Mouse (Mus musculus): ENCODE measurements around the gene Spsb4.
"Not testable (repeated sequence)": the region's sequence is repeated elsewhere in the genome, so short reads cannot be mapped to it uniquely, and the experiment has no call there.

Spsb4 gene

GRCm38 (mm10) chr9:96947171-96947570, 71.5 kb downstream of the Spsb4 start:
- DNase-seq = no peak

DNA sequence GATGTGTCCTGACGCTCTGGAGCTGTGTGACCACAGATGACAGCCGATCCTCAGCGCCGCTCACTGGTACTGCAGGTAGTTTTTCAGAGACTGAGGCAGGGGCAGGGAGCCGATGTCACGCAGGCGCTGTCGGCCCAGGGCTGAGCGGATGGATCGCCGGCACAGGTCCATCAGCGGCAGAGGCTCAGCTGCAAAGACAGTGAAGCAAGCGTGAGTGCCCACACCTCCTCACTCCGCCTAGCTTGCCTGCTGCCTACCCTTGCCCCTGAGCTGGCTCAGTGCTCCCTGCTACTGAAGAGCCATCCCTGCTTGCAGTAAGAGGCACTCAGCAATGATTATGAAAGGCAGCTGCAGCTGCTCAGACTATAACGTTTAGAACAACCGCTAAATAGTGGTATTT, 74.1 kb downstream of the Spsb4 start:
- no peak for DNase-seq

DNA sequence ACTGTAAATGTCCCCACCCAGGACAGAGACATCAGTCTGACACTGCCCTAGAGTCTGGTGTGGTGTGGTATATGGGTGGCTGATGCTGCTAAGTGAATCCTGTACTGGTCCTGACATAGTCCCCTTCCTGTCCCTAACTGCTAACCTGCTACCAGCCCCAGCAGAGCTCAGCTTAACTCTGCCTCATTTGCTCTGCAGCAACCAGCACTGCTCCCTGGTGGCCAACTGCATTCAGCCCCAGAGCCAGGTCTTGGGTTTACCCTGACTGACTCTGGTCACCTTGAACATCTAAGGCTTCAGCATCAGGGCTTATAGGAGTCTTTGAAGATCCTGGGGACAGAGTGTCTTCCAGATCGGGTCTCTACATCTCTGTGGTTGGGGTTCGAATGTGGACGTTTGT, 75.7 kb downstream of the Spsb4 start:
- DNase-seq = no peak

DNA sequence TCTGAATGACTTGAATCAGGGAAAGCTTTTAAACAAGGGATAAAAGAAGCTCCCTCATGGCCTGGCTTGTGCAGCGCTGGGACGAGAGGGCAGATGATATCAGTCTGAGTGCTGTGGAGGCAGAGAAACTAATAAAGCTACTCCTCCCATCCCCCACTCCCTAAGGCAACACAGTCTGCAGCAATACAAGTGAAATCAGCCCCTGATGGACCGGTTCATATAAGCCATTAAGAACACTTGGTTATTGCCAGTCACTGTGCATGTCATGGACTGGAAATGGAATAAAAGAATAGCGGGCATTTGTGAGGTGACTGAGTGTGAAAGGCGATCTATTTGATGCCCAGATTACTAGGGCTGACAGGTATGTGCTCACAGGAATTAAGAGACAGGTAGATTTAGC, 79.8 kb downstream of the Spsb4 start:
- no peak for DNase-seq

- not testable (repeated sequence) for DNase-seq
Measured at GRCm38 (mm10) chr9:96936427-96936826, 82.2 kb downstream of the Spsb4 start.

DNA sequence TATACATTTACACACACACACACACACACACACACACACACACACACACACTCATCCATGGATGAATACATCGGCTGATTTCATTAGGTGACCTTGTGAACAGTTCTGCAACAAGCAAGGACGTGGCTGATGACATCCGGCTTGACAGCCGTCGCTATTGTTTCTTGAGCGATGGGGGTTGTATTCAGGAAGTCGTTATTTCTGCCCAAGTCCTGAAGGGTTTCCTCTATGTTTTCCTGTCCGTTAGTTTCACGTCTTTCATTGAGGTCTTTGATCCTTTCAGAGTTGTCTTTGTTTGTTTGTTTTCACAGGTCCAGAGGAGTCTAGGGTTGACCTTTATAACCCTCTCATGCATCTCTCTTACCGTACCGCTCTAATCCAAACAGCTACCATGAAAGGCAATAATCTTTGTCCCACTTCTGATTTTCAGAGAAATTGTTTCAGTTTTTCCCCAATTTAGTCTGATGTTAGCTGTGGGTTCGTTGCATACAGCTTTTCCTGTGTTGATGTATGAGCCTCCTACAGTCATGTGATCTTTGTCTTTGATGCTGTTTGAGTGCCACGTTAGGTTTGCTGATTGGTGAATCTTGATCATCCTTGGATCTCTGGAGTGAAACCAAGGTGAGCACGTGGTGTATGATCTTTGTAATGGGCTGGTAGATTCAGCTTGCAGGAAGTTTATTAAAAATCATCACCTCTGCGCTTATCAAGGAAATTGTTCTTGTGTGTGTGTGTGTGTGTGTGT, 82.9 kb downstream of the Spsb4 start:
- no peak for DNase-seq

DNA sequence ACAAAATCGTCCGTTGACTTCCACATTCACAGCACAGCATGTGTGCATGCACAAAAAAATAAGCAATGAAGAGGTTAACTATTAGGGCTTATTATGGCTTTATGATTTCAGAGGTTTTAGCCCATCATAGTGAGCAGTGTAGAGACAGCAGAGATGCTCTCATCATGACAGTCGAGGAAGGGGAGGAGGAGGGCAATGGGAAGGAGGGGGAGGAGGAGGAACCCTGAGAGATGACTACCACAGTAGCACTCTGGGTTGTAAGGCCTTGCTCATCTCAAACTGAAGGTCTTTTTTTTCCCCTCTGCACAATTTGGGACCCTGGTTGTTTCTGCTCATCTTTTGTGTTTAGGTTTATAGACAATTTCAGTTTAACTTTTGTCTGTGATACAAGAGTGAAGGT, 83.8 kb downstream of the Spsb4 start:
- DNase-seq = no peak

DNA sequence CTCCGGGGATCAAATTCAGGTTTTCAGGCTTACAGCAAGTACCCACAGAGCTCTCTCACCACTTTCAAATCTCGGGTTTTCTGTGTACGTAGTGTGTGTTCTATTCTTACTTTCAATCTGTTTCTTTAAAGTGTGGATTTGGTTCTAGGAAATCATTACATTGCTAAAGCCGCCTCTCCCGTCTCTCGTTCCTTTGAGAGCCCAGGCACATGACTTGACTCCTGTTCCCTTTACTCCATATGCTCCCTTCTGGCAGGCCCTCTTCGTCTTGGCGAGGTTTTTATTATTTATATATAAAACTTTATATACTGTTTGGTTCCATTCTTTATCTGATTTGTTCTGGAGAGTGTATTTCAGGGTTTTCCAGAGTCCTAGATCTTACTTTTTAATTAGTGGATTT, 85.9 kb downstream of the Spsb4 start:
- no peak for DNase-seq

DNA sequence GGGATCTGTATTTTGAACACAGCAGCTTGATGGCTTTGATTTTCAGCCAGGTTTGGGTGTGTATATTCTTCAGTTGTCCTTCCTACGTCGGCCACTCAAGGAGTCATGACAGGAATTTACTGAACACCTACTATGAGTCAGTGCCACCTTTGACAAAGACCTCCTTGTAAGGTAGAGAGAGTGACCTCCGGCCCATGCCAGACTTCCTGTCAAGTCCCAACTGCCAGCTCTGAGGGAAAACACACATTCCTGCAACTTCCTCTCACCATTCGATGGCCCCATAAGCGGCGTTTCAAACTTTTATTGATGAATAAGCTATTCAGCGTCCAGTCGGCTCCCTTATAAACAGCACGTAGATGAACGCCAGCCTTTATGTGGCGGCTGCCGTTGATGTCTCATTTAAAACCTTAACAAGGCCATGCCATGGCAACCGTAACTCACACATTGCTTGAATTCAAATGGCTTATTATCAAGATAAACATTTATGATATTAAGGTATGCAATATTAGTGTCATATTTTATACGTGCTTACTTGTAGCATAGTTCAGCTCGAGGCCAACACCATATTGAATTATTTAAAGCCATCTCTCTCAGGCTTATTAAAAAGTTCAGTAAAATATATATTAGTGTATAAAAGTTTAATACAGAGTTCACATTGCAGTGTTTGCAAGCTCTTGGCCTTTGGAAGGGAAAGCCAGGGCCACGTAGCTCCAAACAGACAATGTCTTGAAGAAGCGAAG, 94.9 kb downstream of the Spsb4 start:
- DNase-seq = no peak

GRCm38 (mm10) chr9:96923119-96923518, 95.5 kb downstream of the Spsb4 start:
- DNase-seq = no peak

- peak; percentile 96 for DNase-seq
Measured at GRCm38 (mm10) chr9:96916620-96917538, 101.8 kb downstream of the Spsb4 start.

GRCm38 (mm10) chr9:96916076-96916475, 102.6 kb downstream of the Spsb4 start:
- no peak for DNase-seq

DNA sequence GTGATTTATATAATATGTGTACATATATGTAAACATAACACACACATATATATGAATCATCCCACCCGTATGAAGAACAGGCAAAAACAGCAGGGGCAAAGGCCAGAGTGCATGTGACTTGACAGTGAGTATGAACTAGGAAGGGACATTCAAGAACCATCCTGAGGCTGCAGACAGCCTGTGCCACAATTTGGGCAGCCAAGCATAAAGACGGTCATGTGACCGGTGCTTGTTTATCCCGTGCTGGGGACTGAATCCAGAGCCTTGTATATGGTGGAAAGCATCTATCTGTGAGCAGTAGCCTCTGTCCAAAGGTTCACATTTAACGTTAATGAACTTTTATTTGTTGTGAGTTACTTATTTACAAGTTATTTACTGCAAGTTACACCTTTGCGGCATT, 103.8 kb downstream of the Spsb4 start:
- DNase-seq = no peak

- no peak for DNase-seq
Measured at GRCm38 (mm10) chr9:96914005-96914404, 104.6 kb downstream of the Spsb4 start.

DNA sequence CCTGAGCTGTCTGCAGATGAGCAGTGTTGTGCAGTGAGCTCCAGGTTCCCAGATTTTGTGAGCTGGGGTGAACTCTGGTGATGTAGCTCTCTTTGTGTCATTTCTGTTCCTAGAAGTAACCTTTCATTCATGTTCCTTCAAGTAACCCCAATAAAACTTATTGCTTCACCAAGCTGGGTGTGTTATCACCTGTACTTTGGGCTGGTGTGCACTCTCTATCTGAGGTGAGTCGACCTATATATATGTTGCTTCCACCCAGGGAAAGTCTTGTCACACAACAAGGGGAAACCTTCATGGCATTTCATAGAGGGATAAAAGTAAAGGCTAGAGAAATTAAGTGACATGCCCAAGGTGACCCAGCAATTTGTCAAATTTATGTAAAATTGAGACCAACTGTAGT, 109.1 kb downstream of the Spsb4 start:
- DNase-seq = no peak

DNA sequence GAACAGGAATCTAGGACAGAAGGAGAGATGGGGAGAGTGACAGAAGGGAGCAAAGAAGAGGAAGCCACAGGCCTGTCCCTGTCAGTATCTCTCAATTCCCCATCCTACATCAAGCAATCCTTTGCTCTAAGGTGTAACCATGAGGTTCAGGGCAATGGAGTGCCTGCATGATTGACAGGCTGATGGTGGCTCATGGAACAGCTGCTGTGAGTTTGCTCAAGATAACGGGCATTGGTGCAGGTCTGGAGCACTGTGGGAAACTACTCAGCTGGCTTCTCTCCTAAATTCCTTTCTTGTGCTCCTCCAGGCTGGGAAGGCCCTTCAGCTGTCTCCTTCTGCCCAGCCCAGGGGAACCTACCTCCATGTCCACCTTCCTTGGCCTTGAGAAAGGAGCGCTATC, 109.9 kb downstream of the Spsb4 start:
- no peak for DNase-seq

DNA sequence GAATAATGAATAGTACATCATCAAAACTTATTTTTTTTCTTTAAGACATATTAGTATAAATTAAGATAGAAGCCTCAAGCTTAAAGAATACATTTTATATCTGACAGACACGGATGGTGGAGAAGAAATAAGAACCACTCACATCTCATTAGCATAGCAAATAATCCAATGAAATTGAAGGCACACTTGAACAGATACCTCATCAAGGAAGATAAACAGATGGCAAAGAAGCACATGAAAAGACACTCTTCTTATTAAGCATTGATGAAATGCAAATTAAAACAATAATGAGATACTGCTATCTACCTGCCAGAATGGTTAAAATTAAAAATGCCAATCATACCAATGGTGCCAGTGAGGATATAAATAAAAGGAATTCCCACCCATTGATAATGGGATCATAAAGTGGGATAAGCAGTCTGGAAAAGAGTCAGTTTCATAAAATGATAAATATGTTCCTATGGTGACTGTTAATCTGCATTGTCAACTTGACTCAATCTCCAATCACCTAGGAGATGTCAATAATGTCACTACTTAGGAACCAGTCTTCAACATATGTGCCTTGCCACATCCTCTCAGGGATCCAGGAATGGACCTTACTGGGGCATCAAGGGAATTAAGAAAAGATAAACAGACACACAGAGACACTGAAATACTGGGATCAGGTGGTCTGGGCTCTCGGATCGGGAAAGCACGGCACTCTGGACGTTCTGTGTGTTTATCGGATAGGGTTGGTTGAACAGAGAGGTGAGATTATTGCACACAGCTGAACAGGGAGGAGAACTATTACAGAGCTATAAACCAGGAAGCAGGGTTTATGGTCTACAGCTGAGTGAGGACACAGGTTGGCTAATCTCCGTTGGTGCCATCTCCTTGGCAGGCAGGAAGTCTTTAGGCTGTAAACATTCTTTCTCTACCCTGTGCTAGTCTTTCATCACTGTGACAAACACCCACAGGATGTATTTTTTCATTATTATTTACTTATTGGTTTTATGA, 114.0 kb downstream of the Spsb4 start:
- DNase-seq = no peak

DNA sequence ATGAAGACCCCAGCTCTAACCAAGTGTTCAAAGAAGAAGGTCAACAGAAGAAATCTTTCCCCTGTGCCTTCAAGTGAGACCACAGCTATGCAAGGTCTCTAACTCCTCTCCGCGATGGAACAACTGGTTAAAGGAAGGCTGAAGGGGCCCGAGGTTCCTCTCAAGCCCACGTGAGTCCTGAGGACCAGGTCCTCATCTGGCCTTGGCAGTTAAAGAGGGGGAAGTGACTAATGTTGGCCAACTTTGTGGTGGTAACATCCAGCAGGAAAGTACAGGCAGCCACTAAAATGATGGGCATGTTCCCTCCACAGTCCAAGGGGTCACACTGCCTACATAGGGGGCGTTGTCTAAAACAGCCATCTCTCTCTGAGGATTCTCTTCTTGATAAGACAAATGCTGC, 118.9 kb downstream of the Spsb4 start:
- no peak for DNase-seq

GRCm38 (mm10) chr9:96899004-96899403, 119.6 kb downstream of the Spsb4 start:
- no peak for DNase-seq

DNA sequence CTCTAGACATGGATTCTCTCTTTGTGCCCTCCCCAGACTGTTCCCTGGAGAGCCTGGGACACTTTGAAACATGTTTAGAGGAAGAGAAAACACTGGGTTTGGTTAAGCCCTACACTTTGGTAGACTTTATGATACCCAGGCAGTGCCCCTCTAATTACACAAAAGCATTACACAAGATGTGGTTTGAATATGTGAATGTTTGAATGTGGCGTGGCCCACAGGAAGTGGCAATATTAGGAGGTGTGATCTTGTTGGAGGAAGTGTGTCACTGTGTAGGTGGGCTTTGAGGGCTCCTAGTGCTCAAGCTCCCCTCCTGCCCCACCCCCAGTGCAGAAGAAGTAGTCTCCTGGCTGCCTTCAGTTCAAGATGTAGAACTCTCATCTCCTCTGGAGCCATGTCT, 122.0 kb downstream of the Spsb4 start:
- no peak for DNase-seq

DNA sequence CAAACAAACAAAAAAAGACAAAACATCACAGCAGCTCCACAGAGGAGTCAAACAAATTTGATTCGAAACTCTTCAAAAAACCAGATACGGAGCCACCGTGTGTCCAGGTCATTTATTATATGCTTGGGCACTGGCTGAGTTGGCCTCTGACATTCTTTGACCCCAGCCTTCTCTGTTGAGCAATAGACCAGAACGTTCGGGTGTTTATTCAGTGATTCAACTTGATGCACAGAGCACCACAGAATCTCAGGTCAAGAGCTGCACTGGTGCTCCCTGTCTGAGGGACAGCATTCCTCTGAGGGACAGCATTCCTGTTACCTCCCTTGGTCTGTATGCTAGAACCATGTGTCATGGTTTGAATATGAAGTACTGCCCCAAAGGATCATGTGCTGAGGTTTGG, 125.1 kb downstream of the Spsb4 start:
- no peak for DNase-seq

Data from heart, adult 11 months (tissue).